Mouse (Mus musculus): ENCODE results near the gene Adarb1.

DNA sequence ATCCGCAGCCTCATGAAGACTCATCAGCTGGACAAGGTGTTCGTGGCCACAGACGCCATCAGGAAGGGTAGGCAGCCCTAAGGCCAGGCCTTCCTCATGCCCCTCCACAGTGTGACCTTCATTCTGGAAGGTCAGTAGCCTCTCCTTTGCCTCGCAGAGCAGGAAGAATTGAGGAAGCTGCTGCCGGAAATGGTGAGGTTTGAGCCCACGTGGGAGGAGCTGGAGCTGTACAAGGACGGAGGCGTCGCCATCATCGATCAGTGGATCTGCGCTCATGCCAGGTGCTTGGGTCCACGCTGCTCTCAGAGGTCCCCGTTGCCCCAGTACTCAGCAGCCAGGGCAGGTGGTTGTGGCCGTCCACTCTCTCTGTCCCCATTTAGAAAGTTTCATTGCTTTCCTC lies 151.0 kb downstream of the Adarb1 start:
- TF ChIP-seq EP300 (IDR thresholded peaks at IDR 0.05; ENCODE audit: insufficient read depth, low read depth, low read length) = no peak
- TF ChIP-seq POLR2A (IDR thresholded peaks at IDR 0.05; ENCODE audit: insufficient read depth, low read depth, low read length) = no peak

All from heart, adult 2 months (tissue).